Mouse (Mus musculus) c-Kit-positive CD71-positive TER-119-negative erythroid progenitor cells, embryonic 14.5 days (primary cell): ENCODE measurements at regions not wholly inside any gene's neighbourhood (a gene's known extent, or its start where the extent isn't known, plus 50 kb on each side); places are given as distances from the start of the nearest gene placed in this dataset.
"Not testable (repeated sequence)": the region's sequence is repeated elsewhere in the genome, so short reads cannot be mapped to it uniquely, and the experiment has no call there.

Experiments
- DNase-seq: peaks from one replicate; pipeline ENCODE4 v3.0.0-alpha.2; 2013; ENCODE audit warnings: low read depth

GRCm38 (mm10) chr10:46072550-46073470 is 495.2 kb downstream of the Hace1 start:
- DNase-seq, result no peak

GRCm38 (mm10) chr10:46087766-46088165 is 510.1 kb downstream of the Hace1 start:
- DNase-seq, result no peak

- no peak for DNase-seq
These were observed 523.2 kb downstream of the Hace1 start for GRCm38 (mm10) chr10:46100837-46101236.

GRCm38 (mm10) chr10:46108810-46109209 is 531.2 kb downstream of the Hace1 start:
- no peak for DNase-seq

- DNase-seq, result no peak
These were observed 537.1 kb downstream of the Hace1 start for GRCm38 (mm10) chr10:46114631-46115130.

- not testable (repeated sequence) for DNase-seq
These were observed 544.8 kb downstream of the Hace1 start for GRCm38 (mm10) chr10:46122409-46122808.

GRCm38 (mm10) chr10:46123795-46124194 is 546.2 kb downstream of the Hace1 start:
- DNase-seq, result no peak

GRCm38 (mm10) chr10:46135120-46135748 is 557.6 kb downstream of the Hace1 start:
- DNase-seq, result no peak

GRCm38 (mm10) chr10:46174035-46174434 is 596.4 kb downstream of the Hace1 start:
- no peak for DNase-seq

- no peak for DNase-seq
These were observed 608.3 kb downstream of the Hace1 start for GRCm38 (mm10) chr10:46185763-46186458.

- no peak for DNase-seq
These were observed 616.5 kb downstream of the Hace1 start for GRCm38 (mm10) chr10:46194143-46194542.

GRCm38 (mm10) chr10:46226837-46227402 is 649.3 kb downstream of the Hace1 start:
- no peak for DNase-seq

- no peak for DNase-seq
These were observed 652.0 kb downstream of the Hace1 start for GRCm38 (mm10) chr10:46229608-46230007.

- no peak for DNase-seq
These were observed 658.0 kb downstream of the Hace1 start for GRCm38 (mm10) chr10:46235581-46235980.

GRCm38 (mm10) chr10:46255575-46255974 is 677.9 kb downstream of the Hace1 start:
- no peak for DNase-seq

GRCm38 (mm10) chr10:46269710-46270109 is 692.1 kb downstream of the Hace1 start:
- DNase-seq, result no peak

- no peak for DNase-seq
These were observed 696.2 kb downstream of the Hace1 start for GRCm38 (mm10) chr10:46273846-46274245.

- no peak for DNase-seq
These were observed 716.7 kb downstream of the Hace1 start for GRCm38 (mm10) chr10:46294290-46294689.

GRCm38 (mm10) chr10:46298352-46298751 is 720.7 kb downstream of the Hace1 start:
- DNase-seq, result no peak

- no peak for DNase-seq
These were observed 721.9 kb downstream of the Hace1 start for GRCm38 (mm10) chr10:46299521-46299920.

GRCm38 (mm10) chr10:46320328-46321038 is 742.9 kb downstream of the Hace1 start:
- no peak for DNase-seq
